Mouse (Mus musculus): Measurements from ENCODE around the gene Ccdc33. TPM values are rescaled to one million over a fixed set of nuclear protein-coding genes. Genes with fewer than 3 reads are reported as not detected.

Ccdc33 gene
- polyA plus RNA-seq, 1 experiment from 2014 or later = 0.13 TPM

DNA sequence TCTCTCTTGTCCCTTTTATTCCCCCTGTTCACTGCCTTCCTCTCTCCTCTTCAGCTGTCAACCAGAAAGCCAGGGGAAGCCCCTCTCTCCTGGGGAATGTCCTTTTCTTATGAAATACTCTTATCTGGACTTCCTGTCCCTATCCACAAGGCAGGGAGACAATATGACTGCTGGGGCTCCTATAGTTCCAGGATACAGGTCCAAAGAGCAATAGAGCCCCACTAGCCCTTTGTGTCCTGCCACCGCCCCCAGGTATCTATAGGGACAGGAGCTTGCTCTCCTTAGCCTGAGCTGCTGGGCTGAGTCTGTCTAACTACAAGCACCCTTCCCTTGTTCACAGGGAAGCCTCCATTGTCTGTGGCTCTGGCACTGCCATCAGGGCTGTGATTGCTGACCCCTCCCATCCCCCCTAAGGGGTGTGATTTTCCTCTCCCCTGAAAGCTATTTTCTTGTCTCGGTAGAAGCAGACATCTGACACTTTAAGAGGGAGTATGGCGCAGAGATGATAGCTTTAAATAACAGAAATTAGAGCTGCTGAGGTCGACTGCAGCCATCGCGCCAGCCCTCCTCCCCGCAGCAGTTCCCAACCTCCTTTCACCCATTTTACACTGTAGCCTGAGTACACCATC is 3.2 kb downstream of the Ccdc33 start:
- H3K4me1 ChIP-seq (replicated peaks; ENCODE audit: control insufficient read depth, insufficient read depth, low read length) = peaks cover 57% of the 10 kb centered on the region
- H3K9me3 ChIP-seq (ENCODE audit: control insufficient read depth, low read length) = no peaks in the 10 kb centered on the region
- H3K4me2 ChIP-seq (replicated peaks) = no peak overlapping the region
- no peak overlapping the region for H3K9ac ChIP-seq
- DNase-seq (ENCODE audit: low spot score) (no peak), ATAC-seq (ENCODE audit: low FRiP score) (no peak)
- 18% methylated on average over 7 of the region's 7 CpGs for WGBS
- no peaks in the 10 kb centered on the region for H3K36me3 ChIP-seq (replicated peaks; ENCODE audit: control insufficient read depth, insufficient read depth)
- peaks cover 5% of the 10 kb centered on the region; the same call in 1 of the 2 replicates for H3K27me3 ChIP-seq (ENCODE audit: control insufficient read depth, insufficient read depth, low read length)
- peak overlapping the region; percentile 3; the same call in 1 of the 2 replicates for H3K27ac ChIP-seq
- H3K4me3 ChIP-seq (replicated peaks; ENCODE audit: low read length) = no peak overlapping the region

DNA sequence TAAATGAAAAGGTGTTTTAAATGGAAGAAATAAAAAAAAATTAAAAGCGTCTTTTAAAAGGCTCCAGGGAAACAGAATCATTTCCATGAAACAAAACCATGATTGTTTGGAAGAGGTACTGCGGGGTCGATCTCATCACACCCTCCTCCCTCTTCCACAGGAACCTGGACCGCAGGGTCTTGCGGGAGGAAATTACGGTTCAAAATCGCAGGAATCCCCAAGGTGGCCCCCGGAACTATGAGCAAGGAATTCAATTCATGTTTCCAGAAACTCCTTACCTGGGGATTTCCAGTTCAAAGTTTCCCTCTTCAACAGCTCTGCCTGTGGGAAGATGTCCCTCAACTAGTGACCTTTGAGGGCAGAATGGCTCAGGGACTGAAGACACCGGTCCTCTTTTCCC is 4.6 kb downstream of the Ccdc33 start:
- Histone ChIP-seq H3K27ac (peak overlapping the region; percentile 89), H3K4me2 (replicated peaks) (peak overlapping the region; percentile 38), H3K4me1 (replicated peaks; ENCODE audit: control insufficient read depth, insufficient read depth, low read length) (peaks cover 60% of the 10 kb centered on the region), H3K27me3 (ENCODE audit: control insufficient read depth, insufficient read depth, low read length) (peaks cover 5% of the 10 kb centered on the region; the same call in 1 of the 2 replicates), H3K36me3 (replicated peaks; ENCODE audit: control insufficient read depth, insufficient read depth) (no peaks in the 10 kb centered on the region), H3K9me3 (ENCODE audit: control insufficient read depth, low read length) (no peaks in the 10 kb centered on the region), H3K4me3 (replicated peaks; ENCODE audit: low read length) (no peak overlapping the region), H3K9ac (peak overlapping the region; percentile 37; the same call in 1 of the 2 replicates)
- 5% methylated on average over 9 of the region's 9 CpGs for WGBS
- no peak for DNase-seq (ENCODE audit: low spot score)
- no peak for ATAC-seq (ENCODE audit: low FRiP score)

- Histone ChIP-seq H3K27ac (peak overlapping the region; percentile 89), H3K4me3 (replicated peaks; ENCODE audit: low read length) (0 out of 2 replicates have a peak overlapping the region, but pooled peaks have one; percentile 1), H3K9me3 (ENCODE audit: control insufficient read depth, low read length) (no peaks in the 10 kb centered on the region), H3K4me1 (replicated peaks; ENCODE audit: control insufficient read depth, insufficient read depth, low read length) (peaks cover 60% of the 10 kb centered on the region), H3K36me3 (replicated peaks; ENCODE audit: control insufficient read depth, insufficient read depth) (no peaks in the 10 kb centered on the region), H3K9ac (peak overlapping the region; percentile 37), H3K4me2 (replicated peaks) (peak overlapping the region; percentile 38), H3K27me3 (ENCODE audit: control insufficient read depth, insufficient read depth, low read length) (peaks cover 5% of the 10 kb centered on the region; the same call in 1 of the 2 replicates)
- ATAC-seq (ENCODE audit: low FRiP score) (peak; percentile 7; the same call in 1 of the 2 replicates), DNase-seq (ENCODE audit: low spot score) (no peak)
- 2% methylated on average over 22 of the region's 22 CpGs for WGBS
These were observed 5.2 kb downstream of the Ccdc33 start for GRCm38 (mm10) chr9:58113279-58113884.

DNA sequence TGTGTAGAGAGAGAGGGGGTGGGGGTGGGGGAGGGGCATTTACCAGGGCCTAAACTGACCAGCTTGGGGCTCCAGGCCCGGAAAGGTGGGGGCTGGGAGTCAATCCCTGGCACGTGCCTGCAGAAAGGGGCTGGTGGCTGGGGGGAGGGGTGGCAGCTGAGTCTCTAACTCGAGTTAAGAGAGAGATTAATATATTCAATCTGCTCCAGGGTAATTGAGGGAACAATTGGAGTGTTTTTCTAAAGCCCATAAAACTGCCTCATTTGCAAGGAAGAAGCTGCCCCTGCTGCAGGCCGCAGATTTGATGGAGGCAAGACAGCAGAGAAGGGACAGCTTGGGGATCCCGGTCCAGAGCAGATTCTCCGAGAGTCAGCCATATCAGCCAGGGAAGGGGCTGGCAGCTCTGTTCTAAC is 5.8 kb downstream of the Ccdc33 start:
- ATAC-seq (ENCODE audit: low FRiP score) (peak; percentile 67), DNase-seq (ENCODE audit: low spot score) (peak; percentile 71)
- peak overlapping the region; percentile 89 for H3K27ac ChIP-seq
- H3K9me3 ChIP-seq (ENCODE audit: control insufficient read depth, low read length) = no peaks in the 10 kb centered on the region
- no peaks in the 10 kb centered on the region for H3K36me3 ChIP-seq (replicated peaks; ENCODE audit: control insufficient read depth, insufficient read depth)
- H3K4me1 ChIP-seq (replicated peaks; ENCODE audit: control insufficient read depth, insufficient read depth, low read length) = peaks cover 63% of the 10 kb centered on the region
- no peak overlapping the region for H3K4me3 ChIP-seq (replicated peaks; ENCODE audit: low read length)
- peak overlapping the region; percentile 38 for H3K4me2 ChIP-seq (replicated peaks)
- WGBS = 1% methylated on average over 6 of the region's 6 CpGs
- H3K27me3 ChIP-seq (ENCODE audit: control insufficient read depth, insufficient read depth, low read length) = peaks cover 5% of the 10 kb centered on the region; the same call in 1 of the 2 replicates
- H3K9ac ChIP-seq = peak overlapping the region; percentile 37

GRCm38 (mm10) chr9:58112321-58112751 is 6.3 kb downstream of the Ccdc33 start:
- H3K4me3 ChIP-seq (replicated peaks; ENCODE audit: low read length) = no peak overlapping the region
- H3K9ac ChIP-seq = peak overlapping the region; percentile 44
- peaks cover 5% of the 10 kb centered on the region; the same call in 1 of the 2 replicates for H3K27me3 ChIP-seq (ENCODE audit: control insufficient read depth, insufficient read depth, low read length)
- ATAC-seq (ENCODE audit: low FRiP score) = peak; percentile 38
- WGBS = 3% methylated on average over 6 of the region's 6 CpGs
- H3K36me3 ChIP-seq (replicated peaks; ENCODE audit: control insufficient read depth, insufficient read depth) = no peaks in the 10 kb centered on the region
- no peak for DNase-seq (ENCODE audit: low spot score)
- no peaks in the 10 kb centered on the region for H3K9me3 ChIP-seq (ENCODE audit: control insufficient read depth, low read length)
- H3K4me2 ChIP-seq (replicated peaks) = no peak overlapping the region
- peak overlapping the region; percentile 89 for H3K27ac ChIP-seq
- H3K4me1 ChIP-seq (replicated peaks; ENCODE audit: control insufficient read depth, insufficient read depth, low read length) = peaks cover 67% of the 10 kb centered on the region

DNA sequence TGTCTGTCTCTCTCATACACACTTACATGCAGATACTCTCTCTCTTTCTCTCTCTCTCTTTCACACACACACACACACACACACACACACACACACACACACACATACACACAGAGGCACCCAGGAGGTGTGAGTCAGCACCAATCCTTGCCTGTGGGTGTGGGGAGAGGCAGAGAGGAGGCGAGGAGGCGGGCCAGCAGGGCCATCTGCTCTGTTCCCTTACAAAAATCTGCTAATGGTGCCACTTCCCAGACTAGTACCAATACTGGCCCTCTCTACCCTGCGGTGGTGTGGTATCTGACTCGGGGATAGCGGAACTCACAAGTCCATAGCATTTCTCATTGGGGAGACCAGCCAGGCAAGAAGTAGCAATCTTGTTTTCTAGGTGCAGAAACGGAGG is 7.2 kb downstream of the Ccdc33 start:
- Histone ChIP-seq H3K9ac (no peak overlapping the region), H3K9me3 (ENCODE audit: control insufficient read depth, low read length) (no peaks in the 10 kb centered on the region), H3K27ac (peak overlapping the region; percentile 89), H3K27me3 (ENCODE audit: control insufficient read depth, insufficient read depth, low read length) (peaks cover 5% of the 10 kb centered on the region; the same call in 1 of the 2 replicates), H3K4me1 (replicated peaks; ENCODE audit: control insufficient read depth, insufficient read depth, low read length) (peaks cover 67% of the 10 kb centered on the region), H3K4me3 (replicated peaks; ENCODE audit: low read length) (no peak overlapping the region), H3K36me3 (replicated peaks; ENCODE audit: control insufficient read depth, insufficient read depth) (no peaks in the 10 kb centered on the region), H3K4me2 (replicated peaks) (no peak overlapping the region)
- WGBS = 31% methylated on average over 6 of the region's 6 CpGs
- ATAC-seq (ENCODE audit: low FRiP score) = no peak
- DNase-seq (ENCODE audit: low spot score) = no peak

DNA sequence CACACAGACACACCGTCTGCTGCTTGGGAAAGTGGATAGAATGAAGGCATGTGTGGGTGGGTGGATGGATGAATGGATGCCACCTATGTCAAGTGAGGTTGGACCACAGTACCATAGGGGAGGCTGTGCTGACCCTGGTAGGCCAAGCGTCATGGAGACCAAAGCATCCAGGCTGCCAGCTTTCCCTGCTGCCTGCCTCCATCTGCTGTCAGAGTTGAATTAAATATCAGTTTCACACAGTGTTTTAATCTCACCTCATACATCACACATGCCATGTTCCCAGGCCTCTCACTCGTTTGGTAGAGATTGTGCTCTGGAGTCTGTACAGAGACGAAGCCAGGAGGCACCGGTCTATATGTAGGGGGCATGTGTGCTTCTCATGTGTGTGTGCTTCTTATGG is 7.8 kb downstream of the Ccdc33 start:
- H3K4me3 ChIP-seq (replicated peaks; ENCODE audit: low read length) = no peak overlapping the region
- H3K27me3 ChIP-seq (ENCODE audit: control insufficient read depth, insufficient read depth, low read length) = peaks cover 5% of the 10 kb centered on the region; the same call in 1 of the 2 replicates
- peaks cover 64% of the 10 kb centered on the region for H3K4me1 ChIP-seq (replicated peaks; ENCODE audit: control insufficient read depth, insufficient read depth, low read length)
- ATAC-seq (ENCODE audit: low FRiP score) = no peak
- no peak for DNase-seq (ENCODE audit: low spot score)
- no peaks in the 10 kb centered on the region for H3K36me3 ChIP-seq (replicated peaks; ENCODE audit: control insufficient read depth, insufficient read depth)
- WGBS = 49% methylated on average over 5 of the region's 5 CpGs
- H3K4me2 ChIP-seq (replicated peaks) = no peak overlapping the region
- peak overlapping the region; percentile 89; the same call in 1 of the 2 replicates for H3K27ac ChIP-seq
- 0 out of 2 replicates have a peak overlapping the region, but pooled peaks have one; percentile 0 for H3K9ac ChIP-seq
- H3K9me3 ChIP-seq (ENCODE audit: control insufficient read depth, low read length) = no peaks in the 10 kb centered on the region

- Histone ChIP-seq H3K27ac (peak overlapping the region; percentile 52; the same call in 1 of the 2 replicates), H3K4me3 (replicated peaks; ENCODE audit: low read length) (no peak overlapping the region), H3K4me2 (replicated peaks) (no peak overlapping the region), H3K4me1 (replicated peaks; ENCODE audit: control insufficient read depth, insufficient read depth, low read length) (peaks cover 40% of the 10 kb centered on the region), H3K27me3 (ENCODE audit: control insufficient read depth, insufficient read depth, low read length) (no peaks in the 10 kb centered on the region), H3K36me3 (replicated peaks; ENCODE audit: control insufficient read depth, insufficient read depth) (no peaks in the 10 kb centered on the region), H3K9me3 (ENCODE audit: control insufficient read depth, low read length) (no peaks in the 10 kb centered on the region), H3K9ac (no peak overlapping the region)
- ATAC-seq (ENCODE audit: low FRiP score) (no peak), DNase-seq (ENCODE audit: low spot score) (no peak)
- 36% methylated on average over 5 of the region's 5 CpGs for WGBS
These were observed 11.1 kb downstream of the Ccdc33 start for GRCm38 (mm10) chr9:58107494-58107893.

GRCm38 (mm10) chr9:58105595-58106169 is 12.9 kb downstream of the Ccdc33 start:
- no peaks in the 10 kb centered on the region for H3K27me3 ChIP-seq (ENCODE audit: control insufficient read depth, insufficient read depth, low read length)
- 59% methylated on average over 15 of the region's 15 CpGs for WGBS
- no peaks in the 10 kb centered on the region for H3K9me3 ChIP-seq (ENCODE audit: control insufficient read depth, low read length)
- H3K27ac ChIP-seq = peak overlapping the region; percentile 20; the same call in 1 of the 2 replicates
- H3K4me2 ChIP-seq (replicated peaks) = no peak overlapping the region
- no peak overlapping the region for H3K9ac ChIP-seq
- no peak for DNase-seq (ENCODE audit: low spot score)
- H3K4me3 ChIP-seq (replicated peaks; ENCODE audit: low read length) = no peak overlapping the region
- no peaks in the 10 kb centered on the region for H3K36me3 ChIP-seq (replicated peaks; ENCODE audit: control insufficient read depth, insufficient read depth)
- ATAC-seq (ENCODE audit: low FRiP score) = no peak; the same call in 1 of the 2 replicates
- peaks cover 22% of the 10 kb centered on the region for H3K4me1 ChIP-seq (replicated peaks; ENCODE audit: control insufficient read depth, insufficient read depth, low read length)
